Mouse (Mus musculus) megakaryocyte, embryonic 14.5 days (primary cell): ENCODE measurements around the gene Snx20. TPM values are rescaled to one million over a fixed set of nuclear protein-coding genes. Genes with fewer than 3 reads are reported as not detected.
"Not testable (repeated sequence)": the region's sequence is repeated elsewhere in the genome, so short reads cannot be mapped to it uniquely, and the experiment has no call there.

Experiments used
- H3K27me3 ChIP-seq: replicated peaks from 2 replicates; pipeline ENCODE3; 2012; ENCODE audit warnings: inconsistent platforms
- H3K36me3 ChIP-seq: replicated peaks from 2 replicates; pipeline ENCODE3; 2012; ENCODE audit warnings: low read length, inconsistent platforms, mixed read lengths
- H3K4me1 ChIP-seq: 2 replicates; pipeline ENCODE4 v1.6.1; 2012; ENCODE audit warnings: inconsistent platforms
- H3K4me3 ChIP-seq: replicated peaks from 2 replicates; pipeline ENCODE3; 2012; ENCODE audit warnings: moderate library complexity, mild to moderate bottlenecking, inconsistent platforms
- H3K9me3 ChIP-seq: 2 replicates; pipeline ENCODE4 v1.6.1; 2012; ENCODE audit warnings: inconsistent platforms
- FLI1 ChIP-seq: IDR thresholded peaks from 2 replicates; pipeline ENCODE4 v1.6.1; 2012; ENCODE audit warnings: low read length, inconsistent platforms, mixed read lengths
- GATA1 ChIP-seq: IDR thresholded peaks from 3 replicates; pipeline ENCODE4 v1.6.1; 2012; ENCODE audit warnings: mixed read lengths, low read length, inconsistent platforms, borderline replicate concordance
- polyA plus RNA-seq: library from polyadenylated mRNA; stranded (reverse); fragments of >175 nt; gene quantifications from 2 replicates; pipeline ENCODE4 v1.2.3, GENCODE M21; 2012; ENCODE audit warnings: low replicate concordance; ENCODE audit not compliant: insufficient read depth

Snx20 gene
- polyA plus RNA-seq, 1 experiment = 22.2 TPM

- H3K4me1 ChIP-seq = peaks cover 20% of the 10 kb centered on the region
- TF ChIP-seq GATA1 (no peak), FLI1 (no peak)
- H3K36me3 ChIP-seq = no peaks in the 10 kb centered on the region
- H3K9me3 ChIP-seq = no peaks in the 10 kb centered on the region
- H3K27me3 ChIP-seq = peaks cover 53% of the 10 kb centered on the region
- peak overlapping the region; percentile 68 for H3K4me3 ChIP-seq
Measured at GRCm38 (mm10) chr8:88668400-88669086, 32.6 kb upstream of the Snx20 start.

DNA sequence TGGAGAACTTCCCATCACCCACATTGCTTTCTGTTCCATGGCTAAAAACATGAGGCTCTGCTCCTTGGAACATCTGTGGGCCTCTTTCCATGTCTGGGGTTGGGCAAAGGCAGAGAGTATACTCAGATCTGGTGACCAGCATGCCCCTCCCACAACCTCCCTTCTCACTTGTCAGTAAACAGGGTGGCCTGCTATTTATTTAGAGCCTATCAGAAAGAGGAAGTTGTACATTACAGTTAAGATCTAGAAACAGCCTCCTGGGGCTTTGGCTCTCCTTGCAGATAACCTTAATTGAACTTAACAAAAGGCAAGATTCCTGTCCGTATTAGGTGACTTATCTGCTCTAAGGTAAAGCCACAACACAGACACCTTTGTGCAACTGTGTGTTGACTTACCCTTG is 30.5 kb upstream of the Snx20 start:
- H3K4me3 ChIP-seq = no peak overlapping the region
- H3K36me3 ChIP-seq = no peaks in the 10 kb centered on the region
- TF ChIP-seq FLI1 (no peak), GATA1 (no peak)
- no peaks in the 10 kb centered on the region for H3K9me3 ChIP-seq
- H3K27me3 ChIP-seq = peaks cover 42% of the 10 kb centered on the region
- peaks cover 32% of the 10 kb centered on the region for H3K4me1 ChIP-seq

DNA sequence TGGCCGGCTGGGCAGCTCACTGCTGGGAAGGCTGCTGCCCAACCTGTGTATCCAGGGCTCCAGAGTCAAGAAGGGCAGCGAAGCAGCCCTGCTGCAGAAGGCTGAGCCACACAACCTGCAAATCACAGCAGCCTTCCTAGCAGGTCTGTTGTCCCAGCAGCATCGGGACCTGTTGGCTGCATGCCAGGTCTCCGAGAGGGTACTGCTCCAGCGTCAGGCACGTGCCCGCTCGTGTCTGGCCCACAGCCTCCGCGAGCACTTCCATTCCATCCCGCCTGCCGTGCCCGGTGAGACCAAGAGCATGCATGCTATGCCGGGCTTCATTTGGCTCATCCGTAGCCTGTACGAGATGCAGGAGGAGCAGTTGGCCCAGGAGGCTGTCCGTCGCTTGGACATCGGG is 29.0 kb upstream of the Snx20 start:
- Histone ChIP-seq H3K36me3 (no peaks in the 10 kb centered on the region), H3K9me3 (no peaks in the 10 kb centered on the region), H3K4me3 (no peak overlapping the region), H3K27me3 (peaks cover 32% of the 10 kb centered on the region), H3K4me1 (peaks cover 42% of the 10 kb centered on the region)
- TF ChIP-seq FLI1 (no peak), GATA1 (no peak)

DNA sequence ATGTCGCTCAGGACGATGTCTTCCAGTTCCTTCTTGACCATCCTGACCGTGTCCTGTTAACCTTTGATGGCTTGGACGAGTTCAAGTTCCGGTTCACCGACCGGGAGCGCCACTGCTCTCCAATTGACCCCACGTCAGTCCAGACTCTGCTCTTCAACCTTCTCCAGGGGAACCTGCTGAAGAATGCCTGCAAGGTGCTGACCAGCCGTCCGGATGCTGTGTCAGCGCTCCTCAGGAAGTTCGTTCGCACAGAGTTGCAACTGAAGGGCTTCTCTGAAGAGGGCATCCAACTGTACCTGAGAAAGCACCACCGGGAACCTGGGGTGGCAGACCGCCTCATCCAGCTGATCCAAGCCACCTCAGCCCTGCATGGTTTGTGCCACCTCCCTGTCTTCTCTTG is 28.2 kb upstream of the Snx20 start:
- no peak for TF ChIP-seq FLI1
- TF ChIP-seq GATA1 = no peak
- Histone ChIP-seq H3K36me3 (no peaks in the 10 kb centered on the region), H3K4me1 (peaks cover 42% of the 10 kb centered on the region), H3K27me3 (peaks cover 31% of the 10 kb centered on the region), H3K9me3 (no peaks in the 10 kb centered on the region), H3K4me3 (no peak overlapping the region)

DNA sequence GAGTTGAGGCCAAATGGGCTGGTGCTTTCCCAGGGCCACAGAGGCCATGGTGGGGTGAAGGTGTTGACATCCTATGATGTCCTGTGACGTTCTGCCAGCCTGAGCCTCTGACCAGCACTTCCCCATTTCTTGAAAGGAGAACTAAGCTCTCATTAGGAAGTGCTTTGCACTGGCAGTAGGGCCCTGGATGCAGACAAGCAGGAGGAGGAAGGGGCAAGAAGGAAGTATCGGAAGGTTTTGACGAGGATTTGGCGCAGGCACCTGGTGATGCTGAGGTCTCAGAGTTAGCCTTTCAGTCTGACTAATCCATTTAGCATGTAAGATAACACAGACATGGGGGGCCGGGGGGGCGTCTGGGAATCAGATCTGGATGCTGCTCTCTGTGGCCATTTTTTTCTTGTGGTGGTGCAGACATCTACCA is 26.5 kb upstream of the Snx20 start:
- Histone ChIP-seq H3K27me3 (peaks cover 32% of the 10 kb centered on the region), H3K4me3 (no peak overlapping the region), H3K4me1 (peaks cover 30% of the 10 kb centered on the region), H3K9me3 (no peaks in the 10 kb centered on the region), H3K36me3 (no peaks in the 10 kb centered on the region)
- no peak for TF ChIP-seq GATA1
- TF ChIP-seq FLI1 = no peak

GRCm38 (mm10) chr8:88659873-88660272 is 23.9 kb upstream of the Snx20 start:
- H3K4me3 ChIP-seq = no peak overlapping the region
- peaks cover 33% of the 10 kb centered on the region for H3K27me3 ChIP-seq
- H3K9me3 ChIP-seq = no peaks in the 10 kb centered on the region
- no peak for TF ChIP-seq FLI1
- no peak for TF ChIP-seq GATA1
- H3K36me3 ChIP-seq = no peaks in the 10 kb centered on the region
- H3K4me1 ChIP-seq = peaks cover 27% of the 10 kb centered on the region; the same call in 1 of the 2 replicates

GRCm38 (mm10) chr8:88655334-88655733 is 19.4 kb upstream of the Snx20 start:
- H3K9me3 ChIP-seq = no peaks in the 10 kb centered on the region
- no peak overlapping the region for H3K4me3 ChIP-seq
- H3K27me3 ChIP-seq = peaks cover 39% of the 10 kb centered on the region
- H3K36me3 ChIP-seq = no peaks in the 10 kb centered on the region
- H3K4me1 ChIP-seq = peaks cover 14% of the 10 kb centered on the region
- TF ChIP-seq GATA1 = no peak
- TF ChIP-seq FLI1 = no peak

- Histone ChIP-seq H3K4me1 (peaks cover 41% of the 10 kb centered on the region), H3K27me3 (peaks cover 70% of the 10 kb centered on the region)
- H3K36me3 ChIP-seq, H3K9me3 ChIP-seq, H3K4me3 ChIP-seq: not testable (repeated sequence)
Measured at GRCm38 (mm10) chr8:88651122-88651521, 15.2 kb upstream of the Snx20 start.

DNA sequence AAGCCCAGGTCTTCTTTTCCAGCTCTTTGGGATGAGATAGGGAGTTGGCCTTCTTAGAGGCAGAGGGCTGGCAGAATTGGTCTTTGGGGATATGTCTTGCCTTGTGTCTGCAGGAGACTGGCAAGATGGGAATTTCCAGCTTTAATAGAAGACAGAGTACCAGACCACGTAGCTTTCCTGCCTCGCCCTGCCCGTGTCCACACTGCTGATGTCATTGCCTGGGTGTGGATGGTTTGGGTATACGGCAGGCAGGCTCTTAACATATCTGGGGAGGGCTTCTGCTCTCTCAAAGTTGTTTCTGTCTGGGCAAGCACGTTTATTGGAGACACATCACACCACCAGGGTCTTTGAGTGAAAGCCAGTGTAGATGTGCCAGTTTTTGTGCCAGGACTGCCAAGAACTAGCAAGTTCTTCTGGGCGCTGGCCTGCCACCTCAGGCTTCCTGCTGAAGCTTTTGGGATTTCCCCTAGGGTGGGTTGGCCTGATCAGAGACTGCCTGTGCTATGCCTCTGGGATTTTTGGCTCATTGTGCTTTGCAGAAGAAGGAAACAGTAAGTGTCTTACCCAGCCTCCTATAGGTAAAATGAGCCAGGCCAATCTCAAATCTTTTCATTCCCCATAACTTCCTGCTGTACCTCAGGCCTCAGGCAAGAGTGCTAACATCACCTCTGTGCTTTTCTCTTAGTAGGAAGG is 14.2 kb upstream of the Snx20 start:
- Histone ChIP-seq H3K36me3 (no peaks in the 10 kb centered on the region), H3K4me3 (peak overlapping the region; percentile 43), H3K9me3 (no peaks in the 10 kb centered on the region), H3K27me3 (peaks cover 74% of the 10 kb centered on the region), H3K4me1 (peaks cover 41% of the 10 kb centered on the region)
- TF ChIP-seq GATA1 (no peak), FLI1 (no peak)

DNA sequence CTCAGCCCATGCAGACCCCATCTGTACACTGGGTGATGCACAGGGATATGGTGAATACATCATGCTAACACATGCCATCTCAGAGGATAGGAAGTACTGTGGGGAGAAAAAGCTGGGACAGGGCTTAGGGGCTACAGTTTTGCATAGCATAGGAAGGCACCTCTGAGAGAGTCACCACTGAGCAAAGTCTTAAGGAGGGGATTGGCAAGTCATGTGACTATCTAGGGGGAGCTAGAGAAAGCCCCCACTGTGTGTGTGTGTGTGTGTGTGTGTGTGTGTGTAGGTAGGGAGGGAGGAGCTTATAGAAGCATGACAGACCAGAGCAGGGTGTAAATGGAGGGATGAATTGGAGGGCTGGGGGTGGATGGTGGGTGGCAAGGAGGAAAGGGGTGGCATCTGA is 12.4 kb upstream of the Snx20 start:
- Histone ChIP-seq H3K4me3 (peak overlapping the region; percentile 87), H3K27me3 (peaks cover 74% of the 10 kb centered on the region), H3K9me3 (peaks cover 5% of the 10 kb centered on the region), H3K4me1 (peaks cover 40% of the 10 kb centered on the region), H3K36me3 (no peaks in the 10 kb centered on the region)
- TF ChIP-seq GATA1 = no peak
- no peak for TF ChIP-seq FLI1
